Mouse (Mus musculus) ES-Bruce4 (cell line): ENCODE measurements at regions not wholly inside any gene's neighbourhood (a gene's known extent, or its start where the extent isn't known, plus 50 kb on each side); places are given as distances from the start of the nearest gene placed in this dataset.

Source experiments
- CTCF ChIP-seq: IDR thresholded peaks from one replicate; pipeline ENCODE4 v1.8.1; 2011; ENCODE audit warnings: low read depth, low read length
- EP300 ChIP-seq: IDR thresholded peaks from 2 replicates; pipeline ENCODE4 v1.6.1; 2011; ENCODE audit warnings: low read depth, low read length; ENCODE audit not compliant: insufficient read depth
- POLR2A ChIP-seq: IDR thresholded peaks from one replicate; pipeline ENCODE4 v1.8.1; 2011; ENCODE audit warnings: low read length; ENCODE audit not compliant: insufficient read depth

- no peak for TF ChIP-seq CTCF
- no peak for TF ChIP-seq POLR2A
- no peak for TF ChIP-seq EP300
Observed at GRCm38 (mm10) chr6:141141016-141141415, 108.1 kb upstream of the Pde3a start.
